Mouse (Mus musculus) forebrain, embryonic 14.5 days (tissue): ENCODE results near the gene Lpin3. TPM values are rescaled to one million over a fixed set of nuclear protein-coding genes. Genes with fewer than 3 reads are reported as not detected.

ENCODE experiments used
- ATAC-seq: fragments of 200-750 bp; cut with Nextera tagmentation; 2 replicates; pipeline ENCODE4 v1.8.0; 2017; ENCODE audit warnings: mild to moderate bottlenecking, moderate library complexity
- DNase-seq: peaks from one replicate; pipeline ENCODE4 v3.0.0-alpha.2; 2015; ENCODE audit warnings: low spot score
- H3K27ac ChIP-seq: fragments of 300-500 bp; sonication (generic); 2 replicates; pipeline ENCODE4 v1.5.1; 2014; ENCODE audit warnings: low read depth, mild to moderate bottlenecking, control low read depth, low read length, moderate library complexity
- H3K27me3 ChIP-seq: fragments of 300-500 bp; sonication (generic); replicated peaks from 2 replicates; pipeline ENCODE4 v1.6.1; 2014; ENCODE audit warnings: low read length, control low read depth, mixed read lengths; ENCODE audit not compliant: control insufficient read depth, insufficient read depth
- H3K36me3 ChIP-seq: fragments of 300-500 bp; sonication (generic); 2 replicates; pipeline ENCODE4 v1.6.1; 2014; ENCODE audit warnings: low read length, control low read depth; ENCODE audit not compliant: control insufficient read depth, insufficient read depth
- H3K4me1 ChIP-seq: fragments of 300-500 bp; sonication (generic); 2 replicates; pipeline ENCODE4 v1.6.1; 2014; ENCODE audit warnings: antibody characterized with exemption, low read length, control low read depth; ENCODE audit not compliant: control insufficient read depth, insufficient read depth
- H3K4me2 ChIP-seq: fragments of 300-500 bp; sonication (generic); 2 replicates; pipeline ENCODE4 v1.6.1; 2014; ENCODE audit warnings: mild to moderate bottlenecking, control low read depth, low read length
- H3K4me3 ChIP-seq: fragments of 300-500 bp; sonication (generic); 2 replicates; pipeline ENCODE4 v1.5.1; 2014; ENCODE audit warnings: low read depth, low read length, control low read depth
- H3K9ac ChIP-seq: fragments of 300-500 bp; sonication (generic); 2 replicates; pipeline ENCODE4 v1.6.1; 2014; ENCODE audit warnings: mild to moderate bottlenecking, low read length, control low read depth, moderate library complexity
- H3K9me3 ChIP-seq: fragments of 300-500 bp; sonication (generic); replicated peaks from 2 replicates; pipeline ENCODE4 v1.6.1; 2016; ENCODE audit warnings: low read length, control low read depth, mixed read lengths; ENCODE audit not compliant: control insufficient read depth
- WGBS: fragments of 180-500 bp; shearing (Covaris S2); extraction: QIAGEN DNeasy Blood & Tissue Kit; methylation state at CpG from one replicate; pipeline ENCODE4 v1.1.7; 2014; 5-methylcytosine and 5-hydroxymethylcytosine counted together
- polyA plus RNA-seq: library from polyadenylated mRNA; unstranded; fragments of >200 nt; fragmentation: Nextera tagmentation; extraction: Ambion mirVana; gene quantifications from 2 replicates; pipeline ENCODE4 v1.2.1, GENCODE M21; 2014

The Lpin3 gene
- polyA plus RNA-seq, 1 experiment from 2014 or later: 0.08 TPM

DNA sequence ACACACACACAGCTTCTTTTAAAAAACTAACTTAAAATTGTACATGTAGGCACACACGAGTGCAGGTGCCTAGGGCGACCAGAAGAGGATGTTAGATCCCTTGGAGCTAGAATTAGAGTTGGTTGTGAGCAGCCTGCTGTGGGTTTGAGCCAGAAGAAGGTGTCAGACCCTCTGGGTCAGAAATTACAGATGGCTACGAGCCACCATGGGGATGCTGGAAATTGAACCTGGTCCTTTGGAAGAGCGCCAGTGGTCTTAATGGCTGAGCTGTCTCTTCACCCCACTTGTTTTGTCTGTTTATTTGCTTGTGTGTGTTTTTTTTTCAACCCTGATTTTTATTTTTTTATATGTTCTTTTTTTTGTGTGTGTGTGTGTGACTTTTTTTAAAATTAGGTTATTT is 54.0 kb downstream of the Lpin3 start:
- H3K9ac ChIP-seq: no peak overlapping the region
- no peaks in the 10 kb centered on the region for H3K36me3 ChIP-seq
- no peaks in the 10 kb centered on the region for H3K9me3 ChIP-seq
- no peak overlapping the region for H3K4me3 ChIP-seq
- no peaks in the 10 kb centered on the region for H3K4me1 ChIP-seq
- DNase-seq (peak; percentile 28), ATAC-seq (no peak)
- no peak overlapping the region for H3K27ac ChIP-seq
- WGBS: 78% methylated on average over 4 of the region's 4 CpGs
- no peaks in the 10 kb centered on the region for H3K27me3 ChIP-seq
- H3K4me2 ChIP-seq: no peak overlapping the region

DNA sequence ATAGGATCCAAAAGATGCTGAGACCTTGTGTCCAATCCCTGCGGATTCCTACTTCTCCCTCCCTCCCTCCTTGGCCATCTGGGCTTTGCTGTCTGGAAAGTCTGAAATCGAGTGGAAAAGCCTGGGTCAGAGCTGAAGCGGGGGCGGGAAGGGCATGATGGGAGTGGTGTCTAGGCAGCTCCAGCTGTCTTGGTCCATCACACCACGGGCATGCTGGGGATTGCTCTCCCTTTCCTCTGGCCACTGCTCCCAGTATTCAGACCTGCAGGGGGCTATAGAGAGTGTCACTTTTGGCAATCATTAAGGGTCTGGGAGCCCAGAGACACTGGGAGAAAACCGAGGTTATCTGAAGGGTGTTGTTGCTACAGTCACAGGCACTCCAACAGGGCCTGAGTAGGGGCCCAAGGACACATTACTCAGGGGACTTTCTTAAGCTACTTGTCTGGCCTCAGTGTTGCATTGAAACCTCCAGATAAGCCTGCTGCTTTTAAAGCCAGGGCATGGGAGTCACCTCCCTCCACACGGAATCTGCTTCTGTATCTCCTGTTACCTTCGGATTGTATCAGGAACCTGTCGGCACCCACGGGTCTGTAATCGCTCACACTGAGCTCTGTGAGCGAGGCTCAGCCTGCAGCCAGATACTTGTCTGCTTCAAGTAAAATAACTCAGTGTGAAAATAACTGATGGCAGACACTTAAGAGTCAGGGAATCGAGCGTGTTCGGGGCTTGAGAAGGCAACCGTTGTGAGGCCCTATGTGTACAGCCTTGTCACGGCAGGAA is 60.6 kb downstream of the Lpin3 start:
- Histone ChIP-seq H3K27ac (no peak overlapping the region), H3K27me3 (no peaks in the 10 kb centered on the region), H3K4me3 (no peak overlapping the region), H3K4me2 (no peak overlapping the region), H3K9me3 (no peaks in the 10 kb centered on the region), H3K9ac (no peak overlapping the region), H3K4me1 (no peaks in the 10 kb centered on the region), H3K36me3 (peaks cover 9% of the 10 kb centered on the region; the same call in 1 of the 2 replicates)
- ATAC-seq (no peak), DNase-seq (no peak)
- 76% methylated on average over 17 of the region's 17 CpGs for WGBS

DNA sequence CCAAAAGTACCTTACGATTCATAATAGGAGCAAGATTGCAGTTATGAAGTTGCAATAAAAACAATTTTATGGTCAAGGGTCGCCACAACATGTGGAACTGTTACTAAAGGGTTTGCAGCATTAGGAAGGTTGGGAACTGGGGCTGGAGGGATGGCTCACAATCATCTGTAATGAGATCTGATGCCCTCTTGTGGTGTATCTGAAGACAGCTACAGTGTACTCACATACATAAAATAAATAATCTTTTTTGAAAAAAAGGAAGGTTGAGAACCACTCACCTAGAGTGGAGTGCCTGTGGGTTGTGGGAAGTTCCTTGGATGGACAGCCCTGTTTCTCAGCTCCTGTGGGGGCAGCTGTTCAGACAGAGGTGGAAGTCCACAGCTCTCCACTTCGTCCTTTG is 62.0 kb downstream of the Lpin3 start:
- 63% methylated on average over 3 of the region's 3 CpGs for WGBS
- peak; percentile 34 for DNase-seq
- ATAC-seq: peak; percentile 46; the same call in 1 of the 2 replicates
- Histone ChIP-seq H3K9ac (no peak overlapping the region), H3K4me3 (no peak overlapping the region), H3K36me3 (peaks cover 17% of the 10 kb centered on the region; the same call in 1 of the 2 replicates), H3K4me2 (no peak overlapping the region), H3K27ac (no peak overlapping the region), H3K27me3 (no peaks in the 10 kb centered on the region), H3K9me3 (no peaks in the 10 kb centered on the region), H3K4me1 (no peaks in the 10 kb centered on the region)

DNA sequence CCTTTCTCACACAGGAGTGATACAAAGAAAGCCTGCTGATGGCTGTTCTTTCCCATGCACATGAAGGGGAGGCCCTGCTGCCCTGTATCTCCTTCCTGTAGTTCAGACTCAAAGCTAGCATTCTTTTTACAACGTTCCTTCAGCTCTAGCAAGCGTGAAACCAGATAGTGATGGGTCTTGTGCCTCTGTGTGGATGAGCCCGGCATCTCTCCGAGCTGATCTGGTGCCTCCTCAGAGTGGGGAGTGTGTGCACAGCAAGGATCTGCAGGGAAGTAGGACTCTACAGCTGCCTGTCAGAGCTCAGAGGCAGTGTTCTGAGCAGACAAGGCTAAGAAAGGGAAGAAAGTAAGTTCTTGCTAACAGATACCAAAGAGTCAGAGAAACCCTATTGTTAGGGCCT is 71.1 kb downstream of the Lpin3 start:
- Histone ChIP-seq H3K27me3 (no peaks in the 10 kb centered on the region), H3K9me3 (no peaks in the 10 kb centered on the region), H3K4me3 (no peak overlapping the region), H3K4me1 (no peaks in the 10 kb centered on the region), H3K27ac (no peak overlapping the region), H3K4me2 (no peak overlapping the region), H3K36me3 (peaks cover 89% of the 10 kb centered on the region), H3K9ac (no peak overlapping the region)
- WGBS: 87% methylated on average over 4 of the region's 4 CpGs
- ATAC-seq (no peak), DNase-seq (no peak)

DNA sequence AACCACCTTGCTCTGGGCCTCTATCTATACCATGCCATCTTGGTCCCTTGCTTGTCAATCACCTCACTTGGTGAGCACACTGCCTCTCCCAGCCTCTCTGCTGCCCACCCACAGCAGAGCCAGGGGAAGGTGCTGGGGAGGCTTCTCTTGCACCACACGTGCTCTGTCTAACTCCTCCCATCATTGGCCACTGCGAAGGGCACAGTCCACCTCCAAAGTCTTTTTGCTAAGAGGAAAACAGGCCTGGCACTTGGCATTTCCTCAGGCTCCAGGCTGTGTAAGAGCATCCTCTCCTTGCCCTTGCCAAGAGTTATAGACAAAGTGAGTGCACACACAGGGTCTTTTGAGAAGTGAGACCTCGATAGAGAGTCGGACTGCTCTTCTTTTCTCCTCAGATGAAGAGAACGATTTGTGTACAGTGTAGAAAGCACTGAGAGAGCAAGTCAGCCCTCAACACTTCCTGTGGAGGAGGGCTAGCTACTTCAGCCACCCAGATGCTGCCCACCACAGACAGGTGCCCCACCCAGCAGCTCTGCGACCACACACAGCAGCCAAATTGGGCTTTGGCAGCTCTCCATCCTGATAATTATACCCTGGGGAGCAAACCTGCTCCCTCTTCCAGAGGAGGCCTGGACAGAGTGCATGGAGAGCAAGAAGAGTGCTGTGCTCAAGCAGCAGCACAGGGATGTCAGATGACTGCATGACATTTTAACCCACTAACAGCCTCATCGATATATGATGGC is 72.8 kb downstream of the Lpin3 start:
- peaks cover 85% of the 10 kb centered on the region for H3K36me3 ChIP-seq
- no peak overlapping the region for H3K9ac ChIP-seq
- DNase-seq (peak; percentile 46), ATAC-seq (peak; percentile 57; the same call in 1 of the 2 replicates)
- no peaks in the 10 kb centered on the region for H3K9me3 ChIP-seq
- H3K4me3 ChIP-seq: no peak overlapping the region
- no peaks in the 10 kb centered on the region for H3K27me3 ChIP-seq
- H3K4me2 ChIP-seq: no peak overlapping the region
- 68% methylated on average over 7 of the region's 7 CpGs for WGBS
- H3K4me1 ChIP-seq: no peaks in the 10 kb centered on the region
- H3K27ac ChIP-seq: no peak overlapping the region

DNA sequence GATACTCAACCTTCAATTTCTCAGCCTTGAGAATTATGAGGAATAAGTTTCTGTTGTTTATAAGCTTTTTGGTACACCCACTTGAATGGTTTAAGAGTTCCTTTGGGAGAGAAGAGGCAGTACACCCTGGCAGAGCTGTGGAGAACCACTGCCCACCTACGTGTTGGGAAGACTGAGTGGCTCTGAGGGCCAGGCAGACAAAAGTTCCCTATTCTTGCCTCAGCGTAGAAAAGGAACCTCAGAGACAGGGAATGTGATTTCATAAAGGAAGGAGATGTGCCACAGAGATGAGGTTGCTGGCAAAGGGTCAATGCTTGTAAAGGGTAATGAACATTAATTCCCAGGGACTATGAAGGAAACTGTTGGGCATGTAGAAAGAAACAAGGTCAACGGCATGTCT is 74.1 kb downstream of the Lpin3 start:
- no peaks in the 10 kb centered on the region for H3K4me1 ChIP-seq
- H3K9ac ChIP-seq: no peak overlapping the region
- H3K4me3 ChIP-seq: no peak overlapping the region
- no peak overlapping the region for H3K27ac ChIP-seq
- DNase-seq (no peak), ATAC-seq (no peak)
- H3K9me3 ChIP-seq: no peaks in the 10 kb centered on the region
- peaks cover 82% of the 10 kb centered on the region for H3K36me3 ChIP-seq
- no peak overlapping the region for H3K4me2 ChIP-seq
- H3K27me3 ChIP-seq: no peaks in the 10 kb centered on the region
- 96% methylated on average over 3 of the region's 3 CpGs for WGBS

DNA sequence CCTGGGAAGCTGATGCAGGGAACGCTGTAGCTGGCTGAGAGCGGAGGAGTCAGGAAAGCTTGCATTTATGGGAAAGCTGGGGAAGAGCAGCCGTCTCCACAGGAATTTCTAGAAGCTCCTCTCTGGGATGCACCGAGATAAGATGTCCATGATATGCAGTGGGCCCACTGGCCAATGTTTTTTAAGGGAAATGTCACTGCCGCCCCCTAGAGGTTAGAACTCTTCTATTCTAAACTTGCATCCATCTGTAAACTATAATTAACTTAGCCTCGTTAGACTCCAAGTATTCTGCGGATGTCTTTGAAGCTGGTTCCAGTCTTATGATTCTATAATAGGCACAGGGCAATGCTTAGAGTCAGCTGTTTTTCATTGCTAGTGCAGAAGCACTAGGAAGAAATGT is 74.9 kb downstream of the Lpin3 start:
- Histone ChIP-seq H3K36me3 (peaks cover 82% of the 10 kb centered on the region), H3K4me2 (no peak overlapping the region), H3K27me3 (no peaks in the 10 kb centered on the region), H3K4me3 (no peak overlapping the region), H3K27ac (no peak overlapping the region), H3K9ac (no peak overlapping the region), H3K9me3 (no peaks in the 10 kb centered on the region), H3K4me1 (no peaks in the 10 kb centered on the region)
- WGBS: 65% methylated on average over 7 of the region's 7 CpGs
- ATAC-seq: no peak
- DNase-seq: peak; percentile 48
